Mouse (Mus musculus): ENCODE measurements around the gene Rce1. TPM values are rescaled to one million over a fixed set of nuclear protein-coding genes. Genes with fewer than 3 reads are reported as not detected.

Rce1 gene
- polyA plus RNA-seq, 1 experiment: 59.7 TPM

DNA sequence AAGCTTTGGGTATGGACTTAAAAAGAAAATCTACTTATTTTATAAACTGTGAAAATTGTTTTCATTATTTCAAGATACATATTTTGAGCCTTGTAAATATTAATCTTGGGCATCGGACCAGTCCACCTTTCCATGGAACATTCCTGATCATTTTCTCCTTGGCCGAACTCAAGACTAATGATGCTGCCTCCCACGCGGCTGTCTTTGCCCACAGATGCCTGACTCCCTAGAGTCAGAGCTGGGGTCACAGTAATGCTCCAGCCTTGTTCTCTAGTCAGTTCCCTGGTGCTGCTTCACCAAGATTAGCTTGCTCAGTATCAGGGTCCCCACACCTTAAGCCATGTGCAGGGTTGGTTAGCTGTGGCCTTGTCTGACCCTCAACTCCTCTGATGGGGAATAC lies 19.8 kb downstream of the Rce1 start:
- no peaks in the 10 kb centered on the region for H3K36me3 ChIP-seq (ENCODE audit: control insufficient read depth, insufficient read depth, low read length)
- H3K27ac ChIP-seq (ENCODE audit: insufficient read depth, low read length): no peak overlapping the region
- TF ChIP-seq CTCF (IDR thresholded peaks at IDR 0.05; ENCODE audit: extremely low read depth, insufficient read depth, insufficient read length, insufficient replicate concordance): no peak
- no peak for TF ChIP-seq POLR2A (IDR thresholded peaks at IDR 0.05; ENCODE audit: low read depth, low read length)
- no peaks in the 10 kb centered on the region for H3K27me3 ChIP-seq (ENCODE audit: control insufficient read depth, insufficient read depth, low read length)
- WGBS: 93% methylated on average over 4 of the region's 4 CpGs
- no peak overlapping the region for H3K4me3 ChIP-seq (ENCODE audit: extremely low read depth, insufficient read depth, insufficient read length)
- DNase-seq (ENCODE audit: low read depth in 1 of 2, low spot score in 2 of 2): no peak
- no peaks in the 10 kb centered on the region for H3K4me1 ChIP-seq (ENCODE audit: control insufficient read depth, insufficient read depth, insufficient read length)

DNA sequence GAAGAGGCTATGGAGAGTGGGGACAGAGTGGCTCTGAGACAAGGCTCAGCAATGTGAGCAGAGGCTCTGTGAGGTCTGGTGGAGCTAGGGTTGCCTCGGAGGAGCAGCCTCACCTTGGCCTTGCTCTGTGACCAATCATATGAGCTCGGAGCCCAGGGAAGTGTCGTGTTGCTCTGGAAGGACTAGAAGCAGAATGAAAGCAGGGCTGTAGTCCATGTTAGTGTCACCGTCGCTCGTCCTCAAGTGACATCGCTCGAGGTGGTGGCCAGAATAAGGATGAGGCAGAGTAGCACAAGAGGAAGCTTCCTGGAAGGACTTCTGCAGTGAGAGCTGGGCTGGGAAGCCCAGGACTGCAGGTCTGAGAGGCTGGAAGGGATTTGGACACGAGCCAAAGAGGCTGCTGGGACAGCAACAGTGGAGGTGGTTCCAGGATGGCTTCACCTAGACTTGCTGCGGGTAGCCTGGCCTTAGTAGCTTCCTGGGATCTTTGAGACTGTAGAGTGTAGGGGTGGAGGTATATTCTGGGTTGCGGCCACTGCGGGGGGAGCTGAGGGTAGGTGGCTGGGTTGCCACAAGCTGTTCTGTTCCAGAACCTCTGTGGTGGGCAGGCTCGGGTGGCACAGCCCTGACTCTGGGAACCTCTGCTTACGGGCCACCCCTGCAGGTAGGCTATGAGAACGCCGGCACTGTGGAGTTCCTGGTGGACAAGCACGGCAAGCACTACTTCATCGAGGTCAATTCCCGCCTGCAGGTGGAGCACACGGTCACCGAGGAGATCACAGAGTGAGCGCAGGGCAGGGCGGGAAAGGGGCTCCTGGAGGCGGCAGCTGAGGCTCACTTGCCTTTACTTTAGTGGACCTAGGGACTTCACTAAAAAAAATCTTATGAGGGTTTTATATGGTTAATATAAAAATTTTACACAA lies 21.4 kb downstream of the Rce1 start:
- TF ChIP-seq CTCF (IDR thresholded peaks at IDR 0.05; ENCODE audit: extremely low read depth, insufficient read depth, insufficient read length, insufficient replicate concordance): no peak
- no peak for TF ChIP-seq POLR2A (IDR thresholded peaks at IDR 0.05; ENCODE audit: low read depth, low read length)
- 40% methylated on average over 24 of the region's 24 CpGs for WGBS
- no peaks in the 10 kb centered on the region for H3K27me3 ChIP-seq (ENCODE audit: control insufficient read depth, insufficient read depth, low read length)
- H3K36me3 ChIP-seq (ENCODE audit: control insufficient read depth, insufficient read depth, low read length): no peaks in the 10 kb centered on the region
- H3K4me3 ChIP-seq (ENCODE audit: extremely low read depth, insufficient read depth, insufficient read length): no peak overlapping the region
- H3K4me1 ChIP-seq (ENCODE audit: control insufficient read depth, insufficient read depth, insufficient read length): no peaks in the 10 kb centered on the region
- no peak for DNase-seq (ENCODE audit: low read depth in 1 of 2, low spot score in 2 of 2)
- H3K27ac ChIP-seq (ENCODE audit: insufficient read depth, low read length): no peak overlapping the region

DNA sequence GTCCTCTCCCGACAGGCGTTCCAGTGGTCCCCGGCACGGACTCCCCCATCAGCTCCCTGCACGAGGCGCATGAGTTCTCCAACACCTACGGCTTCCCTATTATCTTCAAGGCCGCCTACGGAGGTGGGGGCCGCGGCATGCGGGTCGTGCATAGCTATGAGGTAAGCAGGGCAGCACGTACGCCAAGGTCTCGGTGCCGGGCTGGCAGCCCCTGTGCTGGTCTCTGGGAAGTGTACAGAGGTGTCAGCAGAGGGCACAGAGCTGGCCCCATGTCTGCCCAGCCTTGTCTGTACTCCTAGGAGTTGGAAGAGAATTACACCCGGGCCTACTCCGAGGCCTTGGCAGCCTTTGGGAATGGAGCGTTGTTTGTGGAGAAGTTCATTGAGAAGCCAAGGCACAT lies 23.0 kb downstream of the Rce1 start:
- H3K4me3 ChIP-seq (ENCODE audit: extremely low read depth, insufficient read depth, insufficient read length): no peak overlapping the region
- DNase-seq (ENCODE audit: low read depth in 1 of 2, low spot score in 2 of 2): no peak
- no peaks in the 10 kb centered on the region for H3K4me1 ChIP-seq (ENCODE audit: control insufficient read depth, insufficient read depth, insufficient read length)
- WGBS: 92% methylated on average over 20 of the region's 20 CpGs
- no peaks in the 10 kb centered on the region for H3K27me3 ChIP-seq (ENCODE audit: control insufficient read depth, insufficient read depth, low read length)
- TF ChIP-seq CTCF (IDR thresholded peaks at IDR 0.05; ENCODE audit: extremely low read depth, insufficient read depth, insufficient read length, insufficient replicate concordance): no peak
- no peak for TF ChIP-seq POLR2A (IDR thresholded peaks at IDR 0.05; ENCODE audit: low read depth, low read length)
- no peaks in the 10 kb centered on the region for H3K36me3 ChIP-seq (ENCODE audit: control insufficient read depth, insufficient read depth, low read length)
- no peak overlapping the region for H3K27ac ChIP-seq (ENCODE audit: insufficient read depth, low read length)

DNA sequence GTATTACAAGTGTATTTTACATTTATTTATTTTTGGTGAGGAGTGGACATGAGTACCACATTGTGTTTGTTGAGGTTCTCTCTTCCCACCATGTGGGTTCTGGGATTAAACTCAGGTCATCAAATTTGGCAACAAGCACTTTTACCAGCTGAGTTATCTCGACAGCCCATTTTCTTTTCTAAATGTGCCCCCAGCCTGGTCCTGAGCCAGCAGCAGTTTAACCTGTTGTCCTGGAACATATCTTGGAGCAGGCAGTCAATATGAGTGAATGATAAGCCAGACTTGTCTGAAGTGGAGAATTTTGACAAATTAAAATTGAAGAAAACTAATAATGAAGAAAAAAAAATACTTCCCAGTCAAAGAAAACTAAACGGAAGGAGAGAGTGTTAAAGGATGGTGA lies 29.4 kb downstream of the Rce1 start:
- H3K36me3 ChIP-seq (ENCODE audit: control insufficient read depth, insufficient read depth, low read length): no peaks in the 10 kb centered on the region
- no peaks in the 10 kb centered on the region for H3K4me1 ChIP-seq (ENCODE audit: control insufficient read depth, insufficient read depth, insufficient read length)
- DNase-seq (ENCODE audit: low read depth in 1 of 2, low spot score in 2 of 2): no peak
- H3K4me3 ChIP-seq (ENCODE audit: extremely low read depth, insufficient read depth, insufficient read length): no peak overlapping the region
- H3K27me3 ChIP-seq (ENCODE audit: control insufficient read depth, insufficient read depth, low read length): no peaks in the 10 kb centered on the region
- no peak for TF ChIP-seq POLR2A (IDR thresholded peaks at IDR 0.05; ENCODE audit: low read depth, low read length)
- no peak for TF ChIP-seq CTCF (IDR thresholded peaks at IDR 0.05; ENCODE audit: extremely low read depth, insufficient read depth, insufficient read length, insufficient replicate concordance)
- 78% methylated on average over 2 of the region's 2 CpGs for WGBS
- no peak overlapping the region for H3K27ac ChIP-seq (ENCODE audit: insufficient read depth, low read length)

DNA sequence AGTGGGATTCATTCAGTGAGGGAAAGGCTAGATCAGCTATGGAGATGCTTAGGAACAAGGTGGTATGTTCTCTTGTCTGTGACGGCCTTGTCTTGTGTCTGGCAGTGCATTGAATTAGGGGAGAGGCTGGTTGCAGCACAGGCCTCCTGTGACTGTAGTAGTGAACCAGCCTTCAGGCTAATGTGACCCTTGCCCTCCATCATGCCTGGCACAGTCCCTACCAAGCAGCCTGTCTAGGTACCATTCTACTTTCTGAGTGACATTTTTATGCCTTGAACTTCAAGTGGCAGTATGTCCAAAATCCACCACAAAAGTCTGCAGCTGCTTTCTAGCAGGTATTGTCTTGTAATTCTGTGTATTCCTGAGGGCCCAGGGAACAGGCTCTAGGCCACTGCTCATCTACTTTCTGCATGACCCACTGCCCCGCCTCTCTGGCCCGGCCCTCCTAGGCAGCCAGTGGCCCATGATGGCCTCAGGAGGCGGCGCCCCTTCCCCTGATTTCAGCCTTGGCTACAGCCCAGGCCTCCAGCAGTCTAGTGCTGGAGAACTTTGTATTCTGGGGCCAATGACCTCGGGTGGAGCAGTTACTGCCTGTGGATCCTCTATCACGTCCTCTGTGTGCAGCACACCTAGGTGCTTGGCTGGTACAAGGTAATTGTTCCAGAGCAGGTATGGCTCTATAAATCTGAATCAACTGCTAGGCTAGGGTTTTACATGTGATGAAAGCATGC lies 31.5 kb downstream of the Rce1 start:
- no peak for DNase-seq (ENCODE audit: low read depth in 1 of 2, low spot score in 2 of 2)

DNA sequence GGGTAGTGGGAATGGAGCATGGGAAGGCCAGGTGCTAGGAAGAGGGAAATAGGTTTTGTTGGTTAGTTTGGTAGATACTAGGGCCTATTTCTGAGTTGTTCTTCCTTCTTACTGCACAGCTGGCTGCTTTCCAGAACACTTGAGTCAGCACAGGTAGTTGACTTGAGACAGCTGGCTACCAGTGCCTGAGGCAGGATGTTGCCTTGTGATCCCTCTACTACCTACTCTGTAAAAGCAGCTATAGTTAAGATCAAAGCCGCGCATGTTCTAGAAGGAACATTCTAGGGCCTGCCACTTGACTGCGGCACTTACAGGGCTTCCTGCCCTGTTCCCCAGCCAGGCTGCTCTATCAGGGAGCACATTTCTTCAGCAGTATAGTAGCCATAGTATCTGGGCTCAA lies 35.4 kb downstream of the Rce1 start:
- no peak overlapping the region for H3K4me3 ChIP-seq (ENCODE audit: extremely low read depth, insufficient read depth, insufficient read length)
- H3K36me3 ChIP-seq (ENCODE audit: control insufficient read depth, insufficient read depth, low read length): no peaks in the 10 kb centered on the region
- H3K4me1 ChIP-seq (ENCODE audit: control insufficient read depth, insufficient read depth, insufficient read length): no peaks in the 10 kb centered on the region
- no peak overlapping the region for H3K27ac ChIP-seq (ENCODE audit: insufficient read depth, low read length)
- no peak for TF ChIP-seq CTCF (IDR thresholded peaks at IDR 0.05; ENCODE audit: extremely low read depth, insufficient read depth, insufficient read length, insufficient replicate concordance)
- peak in 1 of 2 experiments; percentile 8 for DNase-seq (ENCODE audit: low read depth in 1 of 2, low spot score in 2 of 2)
- WGBS: 33% methylated on average over 3 of the region's 3 CpGs
- no peaks in the 10 kb centered on the region for H3K27me3 ChIP-seq (ENCODE audit: control insufficient read depth, insufficient read depth, low read length)

More for the DNA sequence above, 31.5 kb downstream of the Rce1 start:
- no peak overlapping the region for H3K4me3 ChIP-seq (ENCODE audit: extremely low read depth, insufficient read depth, insufficient read length)
- 80% methylated on average over 7 of the region's 7 CpGs for WGBS
- no peaks in the 10 kb centered on the region for H3K27me3 ChIP-seq (ENCODE audit: control insufficient read depth, insufficient read depth, low read length)
- TF ChIP-seq CTCF (IDR thresholded peaks at IDR 0.05; ENCODE audit: extremely low read depth, insufficient read depth, insufficient read length, insufficient replicate concordance): no peak
- no peak for TF ChIP-seq POLR2A (IDR thresholded peaks at IDR 0.05; ENCODE audit: low read depth, low read length)
- no peaks in the 10 kb centered on the region for H3K4me1 ChIP-seq (ENCODE audit: control insufficient read depth, insufficient read depth, insufficient read length)
- no peaks in the 10 kb centered on the region for H3K36me3 ChIP-seq (ENCODE audit: control insufficient read depth, insufficient read depth, low read length)
- H3K27ac ChIP-seq (ENCODE audit: insufficient read depth, low read length): no peak overlapping the region

Measured in spleen, adult 2 months (tissue).